Mouse (Mus musculus): ENCODE data around the gene Tubb5. TPM values are rescaled to one million over a fixed set of nuclear protein-coding genes. Genes with fewer than 3 reads are reported as not detected.

Tubb5 gene
- total RNA-seq, 2 experiments from 2014 or later: 492 to 522 TPM

GRCm38 (mm10) chr17:35812736-35813135 lies 25.4 kb downstream of the Tubb5 start:
- intact Hi-C loops (cut with DNase I): no loop called here

GRCm38 (mm10) chr17:35812307-35812706 lies 25.8 kb downstream of the Tubb5 start:
- no peak for DNase-seq (ENCODE audit: low spot score in 2 of 2)
- intact Hi-C loops (cut with DNase I): no loop called here

More at GRCm38 (mm10) chr17:35812736-35813135, 25.4 kb downstream of the Tubb5 start:
- peak in 1 of 2 experiments; percentile 4 for DNase-seq (ENCODE audit: low spot score in 2 of 2)

- intact Hi-C loops (cut with DNase I): no loop called here
- no peak for DNase-seq (ENCODE audit: low spot score in 2 of 2)
Observed at GRCm38 (mm10) chr17:35810900-35811648, 27.0 kb downstream of the Tubb5 start.

GRCm38 (mm10) chr17:35809395-35809794 lies 28.7 kb downstream of the Tubb5 start:
- DNase-seq (ENCODE audit: low spot score in 2 of 2): no peak
- intact Hi-C loops (cut with DNase I): no loop called here

- intact Hi-C loops (cut with DNase I): no loop called here
- DNase-seq (ENCODE audit: low spot score in 2 of 2): no peak
Observed at GRCm38 (mm10) chr17:35808073-35808472, 30.0 kb downstream of the Tubb5 start.

- no peak for DNase-seq (ENCODE audit: low spot score in 2 of 2)
- intact Hi-C loops (cut with DNase I): no loop called here
Observed at GRCm38 (mm10) chr17:35803858-35804399, 34.2 kb downstream of the Tubb5 start.

- DNase-seq (ENCODE audit: low spot score in 2 of 2): no peak
- intact Hi-C loops (cut with DNase I): no loop called here
Observed at GRCm38 (mm10) chr17:35803020-35803419, 35.1 kb downstream of the Tubb5 start.

GRCm38 (mm10) chr17:35800905-35801304 lies 37.2 kb downstream of the Tubb5 start:
- intact Hi-C loops (cut with DNase I): no loop called here
- no peak for DNase-seq (ENCODE audit: low spot score in 2 of 2)

GRCm38 (mm10) chr17:35796835-35797234 lies 41.3 kb downstream of the Tubb5 start:
- no peak for DNase-seq (ENCODE audit: low spot score in 2 of 2)
- intact Hi-C loops (cut with DNase I): no loop called here

GRCm38 (mm10) chr17:35795656-35796055 lies 42.5 kb downstream of the Tubb5 start:
- intact Hi-C loops (cut with DNase I): no loop called here
- DNase-seq (ENCODE audit: low spot score in 2 of 2): no peak

- intact Hi-C loops (cut with DNase I): no loop called here
- DNase-seq (ENCODE audit: low spot score in 2 of 2): no peak
Observed at GRCm38 (mm10) chr17:35795099-35795498, 43.0 kb downstream of the Tubb5 start.

- DNase-seq (ENCODE audit: low spot score in 2 of 2): no peak
- intact Hi-C loops (cut with DNase I): no loop called here
Observed at GRCm38 (mm10) chr17:35792837-35793236, 45.3 kb downstream of the Tubb5 start.

- intact Hi-C loops (cut with DNase I): no loop called here
- no peak for DNase-seq (ENCODE audit: low spot score in 2 of 2)
Observed at GRCm38 (mm10) chr17:35790933-35791332, 47.2 kb downstream of the Tubb5 start.

- no peak for DNase-seq (ENCODE audit: low spot score in 2 of 2)
- intact Hi-C loops (cut with DNase I): no loop called here
Observed at GRCm38 (mm10) chr17:35788025-35788424, 50.1 kb downstream of the Tubb5 start.

GRCm38 (mm10) chr17:35787493-35787892 lies 50.6 kb downstream of the Tubb5 start:
- intact Hi-C loops (cut with DNase I): no loop called here

GRCm38 (mm10) chr17:35785140-35785539 lies 53.0 kb downstream of the Tubb5 start:
- no peak for DNase-seq (ENCODE audit: low spot score in 2 of 2)
- intact Hi-C loops (cut with DNase I): no loop called here

More at GRCm38 (mm10) chr17:35787493-35787892, 50.6 kb downstream of the Tubb5 start:
- no peak for DNase-seq (ENCODE audit: low spot score in 2 of 2)

GRCm38 (mm10) chr17:35783944-35784343 lies 54.2 kb downstream of the Tubb5 start:
- DNase-seq (ENCODE audit: low spot score in 2 of 2): peak in 1 of 2 experiments; percentile 28
- intact Hi-C loops (cut with DNase I): no loop called here
